Mouse (Mus musculus): ENCODE measurements around the gene Megf11.
"Not testable (repeated sequence)": the region's sequence is repeated elsewhere in the genome, so short reads cannot be mapped to it uniquely, and the experiment has no call there.

- TF ChIP-seq POLR2A, CTCF (IDR thresholded peaks at IDR 0.05; ENCODE audit: extremely low read depth, insufficient read depth, low read length): not testable (repeated sequence)
Observed at GRCm38 (mm10) chr9:64710291-64710690, 324.9 kb downstream of the Megf11 start.
